Mouse (Mus musculus) C2C12 (cell line): ENCODE measurements around the gene Arhgap28. TPM values are rescaled to one million over a fixed set of nuclear protein-coding genes. Genes with fewer than 3 reads are reported as not detected.

ENCODE experiments used
- H3K27me3 ChIP-seq: one replicate; pipeline ENCODE4 v1.6.1; 2011; ENCODE audit not compliant: control insufficient read depth, insufficient read depth, insufficient read length
- H3K36me3 ChIP-seq: one replicate; pipeline ENCODE4 v1.6.1; 2011; ENCODE audit not compliant: control insufficient read depth, insufficient read depth
- H3K4me3 ChIP-seq: one replicate; pipeline ENCODE4 v1.5.1; 2011; ENCODE audit warnings: mild to moderate bottlenecking, control low read depth; ENCODE audit not compliant: poor library complexity, insufficient read depth, severe bottlenecking
- H3K79me2 ChIP-seq: one replicate; pipeline ENCODE4 v1.6.1; 2011; ENCODE audit not compliant: control insufficient read depth, insufficient read depth
- H3K79me3 ChIP-seq: one replicate; pipeline ENCODE4 v1.6.1; 2011; ENCODE audit warnings: low read depth, control low read depth
- H3ac ChIP-seq: one replicate; pipeline ENCODE3; 2011; ENCODE audit warnings: low read depth; ENCODE audit not compliant: control insufficient read depth, insufficient read length
- CEBPB ChIP-seq: IDR thresholded peaks from one replicate; pipeline ENCODE4 v1.6.1; 2011; ENCODE audit warnings: low read depth, mild to moderate bottlenecking, control low read depth, moderate library complexity
- CTCF ChIP-seq: IDR thresholded peaks from one replicate; pipeline ENCODE4 v1.5.1; 2011; ENCODE audit not compliant: control insufficient read depth, insufficient read depth, insufficient read length
- FOSL1 ChIP-seq: IDR thresholded peaks from one replicate; pipeline ENCODE4 v1.8.0; 2011; ENCODE audit warnings: mild to moderate bottlenecking, low read length; ENCODE audit not compliant: poor library complexity, insufficient read depth, severe bottlenecking
- MAX ChIP-seq: IDR thresholded peaks from one replicate; pipeline ENCODE4 v1.6.1; 2011; ENCODE audit warnings: mild to moderate bottlenecking, control low read depth
- MYOD1 ChIP-seq: IDR thresholded peaks from one replicate; pipeline ENCODE4 v1.6.1; 2011; ENCODE audit warnings: low read depth; ENCODE audit not compliant: control insufficient read depth, insufficient read length
- MYOG ChIP-seq: IDR thresholded peaks from one replicate; pipeline ENCODE4 v1.6.1; 2011; ENCODE audit not compliant: control insufficient read depth, insufficient read length; ENCODE audit errors: extremely low read depth
- USF1 ChIP-seq: IDR thresholded peaks from one replicate; pipeline ENCODE4 v1.6.1; 2011; ENCODE audit warnings: low read depth, mild to moderate bottlenecking, control low read depth, moderate library complexity
- long read RNA-seq, 2 experiments: library from polyadenylated mRNA; unstranded; transcript quantifications; one replicate each; pipeline ENCODE4 v2.0.0; 2019 to 2020
- polyA plus RNA-seq: library from polyadenylated mRNA; unstranded; fragments of >200 nt; fragmentation: generic; extraction: Trizol; gene quantifications from one replicate; pipeline ENCODE4 v1.2.1, GENCODE M21; 2012; ENCODE audit warnings: missing spikeins

Arhgap28 gene
- polyA plus RNA-seq, result 4.3 TPM
- long read RNA-seq, experiment 1, full-length matches to known transcripts, result 7 of 12 reads
- long read RNA-seq, experiment 1, partial matches to known transcripts, result 0 of 12 reads
- long read RNA-seq, experiment 1, other reads (novel, unspliced or antisense), result 5 of 12 reads
- long read RNA-seq, experiment 2, full-length matches to known transcripts, result 70 of 92 reads
- long read RNA-seq, experiment 2, partial matches to known transcripts, result 2 of 92 reads
- long read RNA-seq, experiment 2, other reads (novel, unspliced or antisense), result 20 of 92 reads

DNA sequence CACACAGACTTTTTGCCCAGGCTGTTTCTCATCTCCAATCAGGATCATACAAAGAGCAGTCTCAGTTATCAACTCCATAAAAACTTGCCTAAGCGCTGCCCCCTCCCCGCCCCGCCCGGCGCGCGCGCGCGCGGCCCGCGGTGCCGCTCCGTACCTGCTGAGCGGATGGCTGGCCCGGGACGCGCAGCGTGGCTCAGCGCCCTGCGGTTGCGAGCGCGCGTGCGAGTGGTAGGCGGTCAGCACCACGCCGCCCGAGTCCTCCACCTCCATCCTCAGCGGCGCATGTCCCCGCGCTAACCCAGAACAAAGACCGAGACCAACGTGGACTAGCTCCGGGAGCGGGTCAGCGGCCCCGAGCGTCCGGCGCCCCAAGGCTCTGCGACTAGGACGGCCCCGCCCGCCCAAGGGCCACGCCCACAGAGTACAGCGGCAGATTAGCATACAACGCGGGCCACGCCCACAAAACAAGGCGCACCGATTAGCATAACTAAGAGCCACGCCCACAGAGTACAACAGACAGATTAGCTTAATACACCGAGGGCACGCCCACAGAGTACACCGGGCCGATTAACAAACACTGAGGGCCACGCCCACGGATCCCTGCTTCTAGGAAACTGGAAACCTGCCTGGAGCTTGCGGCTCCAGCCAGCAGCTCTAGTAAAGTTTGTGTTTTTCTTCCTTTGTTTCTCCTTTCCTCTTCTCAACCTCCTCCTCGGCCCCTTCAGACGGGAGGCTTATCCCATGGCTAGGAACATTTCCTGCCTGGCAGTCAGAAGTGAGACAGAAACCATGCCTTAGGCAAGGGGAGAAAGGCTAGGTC lies at the start of gene Arhgap28:
TSS of gene Arhgap28 (minus strand) at position 380 of the 820 bp plus-strand sequence.
- TF ChIP-seq MYOD1 (no peak), USF1 (no peak), FOSL1 (no peak), MAX (no peak), MYOG (no peak), CEBPB (no peak), CTCF (no peak)
- Histone ChIP-seq H3K27me3 (no peaks in the 10 kb centered on the region), H3K79me2 (peaks cover 34% of the 10 kb centered on the region), H3ac (peak within 1 kb of the TSS; percentile 74), H3K4me3 (peak within 1 kb of the TSS; percentile 46), H3K36me3 (no peaks in the 10 kb centered on the region), H3K79me3 (no peaks in the 10 kb centered on the region)

GRCm38 (mm10) chr17:68046341-68046675 lies 42.4 kb upstream of the Arhgap28 start:
- H3K79me2 ChIP-seq, result no peaks in the 10 kb centered on the region
- no peaks in the 10 kb centered on the region for H3K36me3 ChIP-seq
- H3K4me3 ChIP-seq, result no peak overlapping the region
- no peak for TF ChIP-seq MYOG
- peak; percentile 100 for TF ChIP-seq MYOD1
- no peak for TF ChIP-seq MAX
- H3K79me3 ChIP-seq, result no peaks in the 10 kb centered on the region
- no peaks in the 10 kb centered on the region for H3K27me3 ChIP-seq
- H3ac ChIP-seq, result no peak overlapping the region

DNA sequence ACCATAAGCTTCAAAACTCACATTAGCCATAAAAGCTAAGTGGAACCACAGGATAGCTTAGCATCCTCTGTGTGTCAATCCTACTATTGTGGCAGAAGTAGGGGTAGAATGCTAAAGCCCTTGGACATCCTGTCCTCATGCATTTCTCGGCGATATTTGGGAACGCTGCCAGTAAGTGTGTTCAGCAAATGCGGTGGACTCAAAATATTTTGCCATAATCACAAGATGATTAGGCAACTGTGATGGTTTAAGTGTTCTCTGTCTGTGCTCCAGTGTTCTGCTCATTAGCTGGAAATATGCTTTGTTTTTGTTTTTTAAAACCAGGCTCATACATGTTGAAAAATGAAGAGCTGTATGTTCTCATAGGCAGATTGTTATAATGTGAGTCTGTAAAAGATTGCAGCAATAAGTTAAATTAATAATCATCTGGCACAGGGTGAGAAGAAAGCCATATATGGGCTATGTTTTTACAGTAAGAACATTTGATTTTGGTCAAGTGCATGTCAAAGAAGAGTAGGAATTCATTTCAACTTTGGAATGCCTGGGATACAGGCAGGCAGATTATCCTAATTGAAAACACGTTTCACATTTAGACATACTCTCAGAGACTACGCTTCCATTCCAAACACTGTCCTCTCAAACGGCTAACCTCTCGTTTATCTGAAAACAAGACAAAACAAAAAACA lies 41.9 kb upstream of the Arhgap28 start:
- TF ChIP-seq MAX (no peak), CEBPB (peak; percentile 4)

DNA sequence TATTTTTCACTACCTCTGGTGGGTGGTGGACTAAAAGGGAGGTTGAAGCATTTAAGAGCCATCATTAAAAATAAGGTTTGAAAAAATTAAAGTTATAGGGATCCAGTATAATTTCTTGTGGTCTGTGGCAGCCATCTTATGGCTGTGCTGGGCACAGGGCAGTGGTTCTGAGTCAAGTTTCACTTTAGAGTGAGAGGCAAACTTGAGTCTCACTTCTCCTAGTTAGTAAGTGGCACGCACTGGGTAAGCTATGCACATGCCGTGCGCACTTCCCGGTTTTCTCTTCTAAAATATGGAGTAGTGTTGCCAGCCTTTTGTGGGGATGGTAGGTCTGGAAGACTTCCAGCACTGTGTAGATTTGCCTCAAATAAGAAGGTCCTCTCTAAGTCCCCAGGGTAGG lies 38.5 kb upstream of the Arhgap28 start:
- Histone ChIP-seq H3K36me3 (no peaks in the 10 kb centered on the region), H3K4me3 (no peak overlapping the region), H3K79me3 (no peaks in the 10 kb centered on the region), H3K27me3 (no peaks in the 10 kb centered on the region), H3ac (no peak overlapping the region), H3K79me2 (no peaks in the 10 kb centered on the region)
- no peak for TF ChIP-seq CTCF
- TF ChIP-seq MYOD1, result no peak
- no peak for TF ChIP-seq MAX
- no peak for TF ChIP-seq MYOG
- no peak for TF ChIP-seq USF1

More for the DNA sequence above, 41.9 kb upstream of the Arhgap28 start:
- H3K4me3 ChIP-seq, result no peak overlapping the region
- H3K36me3 ChIP-seq, result no peaks in the 10 kb centered on the region
- no peaks in the 10 kb centered on the region for H3K79me2 ChIP-seq
- H3ac ChIP-seq, result no peak overlapping the region
- no peaks in the 10 kb centered on the region for H3K79me3 ChIP-seq
- no peaks in the 10 kb centered on the region for H3K27me3 ChIP-seq

- Histone ChIP-seq H3ac (no peak overlapping the region), H3K36me3 (no peaks in the 10 kb centered on the region), H3K79me2 (no peaks in the 10 kb centered on the region), H3K4me3 (no peak overlapping the region), H3K27me3 (no peaks in the 10 kb centered on the region), H3K79me3 (no peaks in the 10 kb centered on the region)
- no peak for TF ChIP-seq MYOD1
- TF ChIP-seq CTCF, result no peak
Measured at GRCm38 (mm10) chr17:68037011-68037410, 33.1 kb upstream of the Arhgap28 start.

GRCm38 (mm10) chr17:68029495-68029894 lies 25.6 kb upstream of the Arhgap28 start:
- Histone ChIP-seq H3K36me3 (no peaks in the 10 kb centered on the region), H3ac (no peak overlapping the region), H3K27me3 (no peaks in the 10 kb centered on the region), H3K4me3 (no peak overlapping the region), H3K79me2 (no peaks in the 10 kb centered on the region), H3K79me3 (no peaks in the 10 kb centered on the region)
- TF ChIP-seq MAX (no peak), CEBPB (no peak), MYOG (no peak), FOSL1 (no peak), MYOD1 (no peak), USF1 (no peak), CTCF (no peak)
